Mouse (Mus musculus): ENCODE measurements around the gene Nutf2. TPM values are rescaled to one million over a fixed set of nuclear protein-coding genes. Genes with fewer than 3 reads are reported as not detected.

The Nutf2 gene
- polyA plus RNA-seq, 1 experiment from 2014 or later = 87.7 TPM

DNA sequence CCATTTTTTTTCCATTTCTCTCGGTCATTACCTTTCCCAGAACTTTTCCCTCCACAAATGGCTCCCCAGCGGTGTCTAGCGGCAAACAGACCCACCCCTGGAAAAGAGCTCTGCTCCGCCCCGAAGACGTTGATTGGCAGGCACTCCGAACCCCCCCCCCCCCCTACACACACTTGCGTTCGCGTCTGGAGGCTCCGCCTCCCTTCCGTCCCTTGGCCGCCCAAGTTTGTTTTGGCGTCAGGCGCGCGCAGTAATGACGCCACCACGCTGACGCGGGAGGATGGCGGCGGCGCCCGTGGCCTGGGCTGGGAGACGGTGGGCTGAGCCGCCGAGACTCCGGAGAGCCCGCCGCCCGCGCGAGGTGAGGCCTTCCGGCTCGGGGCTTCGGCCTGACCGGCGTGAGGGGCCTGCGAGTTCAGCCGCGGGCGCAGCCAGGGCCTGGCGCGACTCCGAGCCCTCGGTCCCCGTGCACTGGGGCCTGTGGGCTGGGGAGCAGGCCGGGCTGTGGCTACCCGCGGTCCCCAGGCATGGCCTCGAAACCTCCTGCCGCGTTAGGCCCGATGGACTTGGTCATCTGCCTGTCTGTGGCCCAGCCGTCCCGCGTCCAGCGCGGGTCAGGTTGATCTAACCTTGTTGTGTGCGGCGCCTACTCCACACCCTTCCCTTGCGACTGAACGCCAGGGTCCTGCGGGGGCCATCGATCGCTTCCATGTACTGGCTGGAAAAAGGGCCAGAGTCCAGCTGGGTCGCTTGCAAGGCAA, 40.0 kb downstream of the Nutf2 start, which contains the start of gene Pskh1:
Gene Pskh1, plus strand, starts transcription at position 262 of the 761 bp plus-strand sequence.
- peak within 1 kb of the TSS; percentile 98 for H3K9ac ChIP-seq (ENCODE audit: low read depth, low read length)
- H3K4me2 ChIP-seq (replicated peaks; ENCODE audit: low read depth) = peak within 1 kb of the TSS; percentile 84
- peak; percentile 21; the same call in 1 of the 2 replicates for TF ChIP-seq CTCF (IDR thresholded peaks at IDR 0.05; ENCODE audit: low read depth)
- H3K36me3 ChIP-seq (ENCODE audit: control insufficient read depth, insufficient read depth) = no peaks in the 10 kb centered on the region
- H3K27ac ChIP-seq (ENCODE audit: low read depth, low read length) = peak within 1 kb of the TSS; percentile 93
- peak within 1 kb of the TSS; percentile 98 for H3K4me3 ChIP-seq (ENCODE audit: low read depth, low read length)
- H3K4me1 ChIP-seq (replicated peaks; ENCODE audit: control insufficient read depth, insufficient read depth, low read length) = no peaks in the 10 kb centered on the region
- under 1% methylated on average over 67 of the region's 68 CpGs for WGBS
- peak; percentile 94 for ATAC-seq
- no peaks in the 10 kb centered on the region for H3K27me3 ChIP-seq (replicated peaks; ENCODE audit: control insufficient read depth, insufficient read depth, low read length)
- H3K9me3 ChIP-seq (ENCODE audit: control insufficient read depth) = no peaks in the 10 kb centered on the region

DNA sequence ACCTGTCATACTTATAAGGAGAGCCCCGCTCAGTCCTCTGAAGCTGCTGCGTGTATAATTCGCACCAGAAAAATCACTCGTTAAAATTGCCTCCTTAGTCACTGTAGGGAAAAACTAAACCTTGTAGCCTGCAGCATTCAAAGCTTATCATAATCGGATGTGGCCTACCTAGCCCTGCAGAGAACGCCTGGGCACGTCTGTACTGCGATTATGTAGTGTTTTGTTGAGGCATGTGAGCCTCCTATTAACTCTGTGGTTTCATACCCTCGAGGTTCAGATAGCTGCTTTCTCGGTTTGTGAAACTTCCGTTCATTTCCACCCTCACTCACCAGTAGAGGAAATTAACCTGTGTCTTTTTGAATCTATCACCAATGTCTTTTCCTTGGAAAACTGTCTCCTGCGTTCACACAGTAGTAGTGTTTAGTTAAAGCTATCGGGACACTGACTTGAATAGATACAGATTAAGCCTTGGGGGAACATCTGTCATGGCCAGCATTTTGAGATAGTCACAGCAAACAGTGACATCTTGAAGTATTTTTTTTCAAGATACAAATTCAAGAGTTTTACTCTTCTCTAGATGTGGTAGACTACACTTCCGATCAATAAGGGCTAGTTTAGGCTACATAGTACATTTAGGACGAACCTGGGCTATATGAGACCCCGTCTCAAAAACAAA, 40.7 kb downstream of the Nutf2 start:
- Histone ChIP-seq H3K4me1 (replicated peaks; ENCODE audit: control insufficient read depth, insufficient read depth, low read length) (no peaks in the 10 kb centered on the region), H3K36me3 (ENCODE audit: control insufficient read depth, insufficient read depth) (no peaks in the 10 kb centered on the region), H3K27me3 (replicated peaks; ENCODE audit: control insufficient read depth, insufficient read depth, low read length) (no peaks in the 10 kb centered on the region), H3K9ac (ENCODE audit: low read depth, low read length) (peak overlapping the region; percentile 98), H3K9me3 (ENCODE audit: control insufficient read depth) (no peaks in the 10 kb centered on the region), H3K4me3 (ENCODE audit: low read depth, low read length) (peak overlapping the region; percentile 98), H3K27ac (ENCODE audit: low read depth, low read length) (peak overlapping the region; percentile 93), H3K4me2 (replicated peaks; ENCODE audit: low read depth) (peak overlapping the region; percentile 84)
- WGBS = 23% methylated on average over 16 of the region's 16 CpGs
- no peak for ATAC-seq
- no peak for TF ChIP-seq CTCF (IDR thresholded peaks at IDR 0.05; ENCODE audit: low read depth)

DNA sequence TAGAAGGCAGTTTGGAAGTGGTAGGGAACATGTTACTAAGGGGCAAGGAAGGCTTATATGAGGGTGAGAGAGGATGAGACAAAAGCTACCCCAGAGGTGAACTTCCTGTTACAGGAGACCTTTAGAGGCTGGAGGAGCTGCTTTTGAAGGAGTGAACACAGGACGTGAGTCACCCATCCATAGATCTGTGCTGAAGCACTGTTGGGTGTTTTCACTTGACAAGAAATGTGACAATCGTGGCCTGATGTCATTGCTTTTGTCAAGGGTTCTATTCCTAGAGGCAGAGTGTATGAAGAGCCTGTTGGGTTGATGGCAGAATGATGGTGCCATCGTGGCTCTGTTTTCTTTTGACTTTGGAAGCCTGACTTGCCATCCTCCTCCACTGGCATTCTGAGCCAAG, 59.0 kb downstream of the Nutf2 start:
- Histone ChIP-seq H3K27ac (ENCODE audit: low read depth, low read length) (no peak overlapping the region), H3K36me3 (ENCODE audit: control insufficient read depth, insufficient read depth) (peaks cover 8% of the 10 kb centered on the region), H3K27me3 (replicated peaks; ENCODE audit: control insufficient read depth, insufficient read depth, low read length) (no peaks in the 10 kb centered on the region), H3K9me3 (ENCODE audit: control insufficient read depth) (no peaks in the 10 kb centered on the region), H3K9ac (ENCODE audit: low read depth, low read length) (no peak overlapping the region), H3K4me1 (replicated peaks; ENCODE audit: control insufficient read depth, insufficient read depth, low read length) (no peaks in the 10 kb centered on the region), H3K4me3 (ENCODE audit: low read depth, low read length) (no peak overlapping the region), H3K4me2 (replicated peaks; ENCODE audit: low read depth) (no peak overlapping the region)
- no peak for TF ChIP-seq CTCF (IDR thresholded peaks at IDR 0.05; ENCODE audit: low read depth)
- 85% methylated on average over 3 of the region's 3 CpGs for WGBS
- ATAC-seq = no peak

GRCm38 (mm10) chr8:105925123-105925522, 64.7 kb downstream of the Nutf2 start:
- H3K9me3 ChIP-seq (ENCODE audit: control insufficient read depth) = no peaks in the 10 kb centered on the region
- peaks cover 14% of the 10 kb centered on the region for H3K36me3 ChIP-seq (ENCODE audit: control insufficient read depth, insufficient read depth)
- H3K4me3 ChIP-seq (ENCODE audit: low read depth, low read length) = no peak overlapping the region
- H3K4me2 ChIP-seq (replicated peaks; ENCODE audit: low read depth) = no peak overlapping the region
- no peak for TF ChIP-seq CTCF (IDR thresholded peaks at IDR 0.05; ENCODE audit: low read depth)
- no peak for ATAC-seq
- H3K9ac ChIP-seq (ENCODE audit: low read depth, low read length) = no peak overlapping the region
- no peaks in the 10 kb centered on the region for H3K4me1 ChIP-seq (replicated peaks; ENCODE audit: control insufficient read depth, insufficient read depth, low read length)
- H3K27me3 ChIP-seq (replicated peaks; ENCODE audit: control insufficient read depth, insufficient read depth, low read length) = no peaks in the 10 kb centered on the region
- no peak overlapping the region for H3K27ac ChIP-seq (ENCODE audit: low read depth, low read length)
- WGBS = 79% methylated on average over 3 of the region's 3 CpGs

Other genes with a start within 250 kb of the Nutf2 start
- 42.2 and 44.7 TPM in 2 replicates for gene Ctcf, start 224.0 kb upstream of the Nutf2 start, polyA plus RNA-seq (2015; fragmentation: Nextera tagmentation; extraction: Ambion mirVana)
- 0.43 and 1.1 TPM in 2 replicates for gene Agrp, start 223.2 kb upstream of the Nutf2 start, polyA plus RNA-seq (2015; fragmentation: Nextera tagmentation; extraction: Ambion mirVana)
- 0.73 and 0.77 TPM in 2 replicates for gene Carmil2, start 174.3 kb upstream of the Nutf2 start, polyA plus RNA-seq (2015; fragmentation: Nextera tagmentation; extraction: Ambion mirVana)
- 35.4 and 35.5 TPM in 2 replicates for gene Acd, start 159.5 kb upstream of the Nutf2 start, polyA plus RNA-seq (2015; fragmentation: Nextera tagmentation; extraction: Ambion mirVana)
- gene Pard6a, start 159.4 kb upstream of the Nutf2 start, polyA plus RNA-seq (2015; fragmentation: Nextera tagmentation; extraction: Ambion mirVana) = 8.8 and 9.7 TPM in 2 replicates
- not detected in 2 replicates for gene 4933405L10Rik, start 152.9 kb upstream of the Nutf2 start, polyA plus RNA-seq (2015; fragmentation: Nextera tagmentation; extraction: Ambion mirVana)
- 3.8 and 3.9 TPM in 2 replicates for gene Enkd1, start 152.4 kb upstream of the Nutf2 start, polyA plus RNA-seq (2015; fragmentation: Nextera tagmentation; extraction: Ambion mirVana)
- 4.0 and 4.4 TPM in 2 replicates for gene Gfod2, start 101.9 kb upstream of the Nutf2 start, polyA plus RNA-seq (2015; fragmentation: Nextera tagmentation; extraction: Ambion mirVana)
- gene Ranbp10, start 33.2 kb upstream of the Nutf2 start, polyA plus RNA-seq (2015; fragmentation: Nextera tagmentation; extraction: Ambion mirVana) = 4.1 and 4.6 TPM in 2 replicates
- not detected in 2 replicates for gene Tsnaxip1, start 32.8 kb upstream of the Nutf2 start, polyA plus RNA-seq (2015; fragmentation: Nextera tagmentation; extraction: Ambion mirVana)
- gene Cenpt, start 7.3 kb upstream of the Nutf2 start, polyA plus RNA-seq (2015; fragmentation: Nextera tagmentation; extraction: Ambion mirVana) = 8.5 and 9.3 TPM in 2 replicates
- 28.3 and 29.2 TPM in 2 replicates for gene Thap11, start 5.4 kb upstream of the Nutf2 start, polyA plus RNA-seq (2015; fragmentation: Nextera tagmentation; extraction: Ambion mirVana)
- gene Edc4, start 20.3 kb downstream of the Nutf2 start, polyA plus RNA-seq (2015; fragmentation: Nextera tagmentation; extraction: Ambion mirVana) = 9.8 and 11.5 TPM in 2 replicates
- gene Nrn1l, start 33.0 kb downstream of the Nutf2 start, polyA plus RNA-seq (2015; fragmentation: Nextera tagmentation; extraction: Ambion mirVana) = 0.35 TPM in 1 of 2 replicates, not detected in the other
- gene Pskh1, start 39.9 kb downstream of the Nutf2 start, polyA plus RNA-seq (2015; fragmentation: Nextera tagmentation; extraction: Ambion mirVana) = 11.0 and 12.5 TPM in 2 replicates
- gene Ctrl, start 73.3 kb downstream of the Nutf2 start, polyA plus RNA-seq (2015; fragmentation: Nextera tagmentation; extraction: Ambion mirVana) = 0.63 and 1.4 TPM in 2 replicates
- gene Psmb10, start 77.9 kb downstream of the Nutf2 start, polyA plus RNA-seq (2015; fragmentation: Nextera tagmentation; extraction: Ambion mirVana) = 186 and 204 TPM in 2 replicates
- gene Lcat, start 82.8 kb downstream of the Nutf2 start, polyA plus RNA-seq (2015; fragmentation: Nextera tagmentation; extraction: Ambion mirVana) = 0.20 and 0.37 TPM in 2 replicates
- gene Slc12a4, start 105.5 kb downstream of the Nutf2 start, polyA plus RNA-seq (2015; fragmentation: Nextera tagmentation; extraction: Ambion mirVana) = 6.8 and 8.0 TPM in 2 replicates
- not detected in 2 replicates for gene Dpep3, start 118.8 kb downstream of the Nutf2 start, polyA plus RNA-seq (2015; fragmentation: Nextera tagmentation; extraction: Ambion mirVana)
- 7.6 and 8.3 TPM in 2 replicates for gene Dus2, start 130.8 kb downstream of the Nutf2 start, polyA plus RNA-seq (2015; fragmentation: Nextera tagmentation; extraction: Ambion mirVana)
- not detected in 2 replicates for gene Dpep2nb, start 145.4 kb downstream of the Nutf2 start, polyA plus RNA-seq (2015; fragmentation: Nextera tagmentation; extraction: Ambion mirVana)
- gene Ddx28, start 151.3 kb downstream of the Nutf2 start, polyA plus RNA-seq (2015; fragmentation: Nextera tagmentation; extraction: Ambion mirVana) = 7.5 and 8.5 TPM in 2 replicates
- 3.1 and 4.1 TPM in 2 replicates for gene Nfatc3, start 198.3 kb downstream of the Nutf2 start, polyA plus RNA-seq (2015; fragmentation: Nextera tagmentation; extraction: Ambion mirVana)

Measured in intestine, postnatal 0 days (tissue).